Mouse (Mus musculus): ENCODE data around the gene Gm47841.

Gm47841 gene

DNA sequence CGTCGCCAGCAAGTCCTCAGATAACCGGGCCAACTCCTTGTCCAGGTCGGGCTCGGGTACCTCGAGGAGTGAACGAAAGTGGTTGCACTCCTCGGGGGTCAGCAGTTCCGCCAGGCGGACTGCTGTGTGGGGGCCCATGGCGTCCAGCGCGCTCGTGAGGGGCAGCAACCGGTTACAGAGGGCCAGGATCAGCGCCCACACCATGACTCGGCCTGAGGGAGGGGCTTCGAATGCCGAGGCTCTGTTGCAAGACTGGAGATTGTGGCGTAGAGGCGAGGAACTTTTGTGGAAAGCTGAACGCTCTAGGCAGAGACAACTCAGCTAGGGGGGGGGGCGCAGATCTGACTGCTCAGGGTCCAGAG, at the start of gene Gm47841:
TSS of gene Gm47841 (minus strand) at position 204 of the 362 bp plus-strand sequence.
- DNase-seq = no peak

- DNase-seq = no peak
Measured at GRCm38 (mm10) chr15:101095392-101095791, 48.2 kb upstream of the Gm47841 start.

GRCm38 (mm10) chr15:101094979-101095378, 47.8 kb upstream of the Gm47841 start:
- DNase-seq = no peak

GRCm38 (mm10) chr15:101093988-101094387, 46.8 kb upstream of the Gm47841 start:
- DNase-seq = no peak

- DNase-seq = no peak
Measured at GRCm38 (mm10) chr15:101092829-101093648, 45.8 kb upstream of the Gm47841 start.

GRCm38 (mm10) chr15:101092121-101092828, 45.1 kb upstream of the Gm47841 start:
- no peak for DNase-seq

DNA sequence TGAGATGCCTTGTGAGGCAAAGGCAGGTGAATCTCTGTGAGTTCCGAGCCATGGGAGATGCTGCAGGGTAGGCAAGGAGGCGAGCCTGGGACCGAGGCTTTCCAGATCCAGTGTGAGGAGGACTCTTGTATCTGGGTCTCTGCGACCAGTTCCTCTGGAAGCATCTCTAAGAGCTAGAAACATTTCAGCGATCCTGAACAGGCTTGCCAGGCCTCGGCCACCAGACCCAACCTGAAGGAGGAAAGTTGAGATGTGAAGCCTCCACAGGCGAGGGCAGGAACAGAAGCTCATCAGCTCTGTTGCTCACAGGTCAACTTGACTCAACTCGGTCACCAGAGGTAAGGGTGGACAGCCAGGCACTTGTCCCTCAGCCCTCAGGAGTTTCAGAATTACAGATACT, 44.4 kb upstream of the Gm47841 start:
- DNase-seq = no peak

DNA sequence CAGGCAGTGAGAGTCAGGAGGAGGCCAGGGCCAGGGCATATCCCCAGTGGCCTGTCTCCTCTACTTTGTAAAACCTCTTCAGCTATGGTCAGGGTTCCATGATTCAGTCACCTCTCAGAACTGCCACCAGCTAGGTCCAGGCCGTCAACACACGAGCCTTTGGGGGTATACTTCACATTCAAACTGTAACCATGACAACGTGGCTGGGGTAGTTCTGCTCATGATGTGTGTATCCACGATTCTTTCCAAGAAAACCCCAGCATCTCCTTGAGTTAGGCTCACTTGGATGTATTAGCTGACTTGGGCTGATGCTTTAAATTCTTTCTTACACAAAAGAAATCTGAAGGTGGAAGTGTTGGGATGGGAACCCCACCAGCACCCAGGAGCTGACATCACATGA, 41.1 kb upstream of the Gm47841 start:
- no peak for DNase-seq

GRCm38 (mm10) chr15:101086956-101087355, 39.8 kb upstream of the Gm47841 start:
- DNase-seq = no peak

DNA sequence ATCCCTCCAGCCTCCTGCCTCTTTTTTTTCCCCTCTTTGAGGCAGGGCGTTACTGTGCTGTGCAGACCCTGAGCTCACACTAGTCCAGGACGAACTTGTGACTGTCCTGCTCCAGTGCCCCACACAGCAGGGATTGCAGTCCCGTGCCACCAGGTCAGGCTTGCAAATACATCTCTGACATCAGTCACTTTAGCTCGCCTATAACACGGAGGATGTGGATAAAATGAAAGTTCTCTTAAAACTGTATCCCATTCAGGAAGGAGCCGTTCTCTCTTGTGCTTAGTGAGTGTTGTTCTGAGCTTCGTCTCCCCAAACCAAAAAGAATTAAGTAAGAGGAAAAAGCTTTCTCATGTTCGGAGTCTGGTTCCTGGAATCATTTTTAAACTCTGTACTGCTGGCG, 39.3 kb upstream of the Gm47841 start:
- no peak for DNase-seq

DNA sequence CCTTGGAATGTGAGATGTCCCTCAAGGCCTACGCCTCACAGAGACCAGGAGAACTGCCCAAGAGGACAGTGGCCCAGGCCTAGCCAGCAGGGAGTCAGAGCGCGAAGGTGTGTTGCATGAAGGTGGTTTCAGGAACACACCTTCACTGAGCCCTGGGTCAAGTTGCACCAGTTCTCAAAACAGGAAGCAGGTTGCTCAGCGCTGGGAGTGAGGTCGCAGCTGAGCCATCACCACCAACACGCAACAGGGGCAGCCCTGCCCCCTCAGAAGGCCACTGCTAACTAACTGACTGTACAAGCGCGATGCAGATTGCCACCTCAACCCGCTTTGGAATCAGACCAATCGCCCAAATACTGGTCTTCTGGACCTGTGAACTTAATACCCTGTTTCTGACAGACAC, 37.3 kb upstream of the Gm47841 start:
- DNase-seq = no peak

GRCm38 (mm10) chr15:101082236-101082635, 35.0 kb upstream of the Gm47841 start:
- no peak for DNase-seq

- DNase-seq = no peak
Measured at GRCm38 (mm10) chr15:101081035-101081548, 33.9 kb upstream of the Gm47841 start.

DNA sequence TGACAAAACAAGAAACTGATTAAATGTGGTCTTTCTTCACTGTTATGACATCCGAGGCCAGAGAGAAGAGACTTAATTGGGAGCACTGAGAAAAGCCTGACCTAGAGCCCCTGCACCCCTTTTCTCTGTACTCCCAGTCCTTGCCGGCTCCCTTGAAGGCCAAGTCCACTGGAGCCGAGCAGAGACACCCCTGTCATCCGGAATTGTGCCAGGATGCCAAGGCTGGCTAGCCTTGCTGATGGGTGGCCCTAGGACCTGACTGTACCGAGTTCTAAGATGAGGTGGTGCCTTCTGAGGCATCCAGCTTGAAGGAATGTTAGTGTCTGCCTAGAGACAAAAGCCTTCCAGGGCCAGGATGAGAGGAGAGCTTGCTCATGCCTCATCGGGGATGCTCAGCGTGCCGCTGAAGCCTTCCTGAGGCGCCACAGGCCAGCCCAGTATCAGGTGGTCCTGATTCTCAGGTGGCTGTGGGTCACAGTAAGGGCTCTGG, 32.9 kb upstream of the Gm47841 start:
- DNase-seq = no peak

GRCm38 (mm10) chr15:101078731-101079156, 31.5 kb upstream of the Gm47841 start:
- peak; percentile 8 for DNase-seq

GRCm38 (mm10) chr15:101077813-101078730, 30.9 kb upstream of the Gm47841 start, which contains the start of gene Fignl2:
TSS of gene Fignl2 (minus strand) at chr15:101078567.
- DNase-seq = no peak

DNA sequence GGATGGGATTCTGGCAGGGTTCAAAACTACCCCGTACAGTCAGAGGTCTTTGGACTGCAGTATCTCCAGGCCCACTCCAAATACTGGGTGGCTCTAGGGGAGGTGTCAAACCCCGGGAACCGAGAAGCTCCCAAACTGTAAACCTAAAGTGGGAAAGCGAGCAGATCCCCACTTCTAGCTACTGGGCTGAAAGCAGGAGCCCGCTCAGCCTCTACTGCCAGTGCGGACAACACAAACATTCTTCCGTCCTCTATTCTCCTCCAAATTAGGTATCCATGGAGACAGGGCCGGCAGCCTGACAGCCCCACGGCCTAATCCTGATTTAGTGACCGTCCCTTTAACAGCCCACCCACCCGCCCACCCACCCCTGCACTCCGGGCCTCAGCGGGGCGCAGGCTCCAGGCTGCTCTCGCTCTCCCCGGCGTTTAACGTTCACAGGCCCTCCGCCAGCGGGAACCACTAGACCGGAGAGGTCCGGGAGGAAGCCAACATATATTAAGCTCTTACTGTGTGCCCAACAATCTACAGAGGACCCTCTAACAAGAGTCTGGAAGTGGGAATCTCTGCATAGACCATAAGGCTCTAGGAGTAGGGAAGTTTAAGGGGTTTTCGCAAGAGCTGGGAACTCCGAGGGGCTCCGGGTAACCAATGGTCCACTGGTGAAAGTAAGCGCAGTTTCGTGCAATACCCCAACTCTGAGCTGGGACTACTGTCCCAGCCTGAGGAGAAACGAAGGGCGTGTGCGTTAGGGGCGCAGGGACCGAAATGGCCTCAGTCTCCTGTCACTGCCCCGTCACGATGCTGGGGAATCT, 30.0 kb upstream of the Gm47841 start:
- no peak for DNase-seq

DNA sequence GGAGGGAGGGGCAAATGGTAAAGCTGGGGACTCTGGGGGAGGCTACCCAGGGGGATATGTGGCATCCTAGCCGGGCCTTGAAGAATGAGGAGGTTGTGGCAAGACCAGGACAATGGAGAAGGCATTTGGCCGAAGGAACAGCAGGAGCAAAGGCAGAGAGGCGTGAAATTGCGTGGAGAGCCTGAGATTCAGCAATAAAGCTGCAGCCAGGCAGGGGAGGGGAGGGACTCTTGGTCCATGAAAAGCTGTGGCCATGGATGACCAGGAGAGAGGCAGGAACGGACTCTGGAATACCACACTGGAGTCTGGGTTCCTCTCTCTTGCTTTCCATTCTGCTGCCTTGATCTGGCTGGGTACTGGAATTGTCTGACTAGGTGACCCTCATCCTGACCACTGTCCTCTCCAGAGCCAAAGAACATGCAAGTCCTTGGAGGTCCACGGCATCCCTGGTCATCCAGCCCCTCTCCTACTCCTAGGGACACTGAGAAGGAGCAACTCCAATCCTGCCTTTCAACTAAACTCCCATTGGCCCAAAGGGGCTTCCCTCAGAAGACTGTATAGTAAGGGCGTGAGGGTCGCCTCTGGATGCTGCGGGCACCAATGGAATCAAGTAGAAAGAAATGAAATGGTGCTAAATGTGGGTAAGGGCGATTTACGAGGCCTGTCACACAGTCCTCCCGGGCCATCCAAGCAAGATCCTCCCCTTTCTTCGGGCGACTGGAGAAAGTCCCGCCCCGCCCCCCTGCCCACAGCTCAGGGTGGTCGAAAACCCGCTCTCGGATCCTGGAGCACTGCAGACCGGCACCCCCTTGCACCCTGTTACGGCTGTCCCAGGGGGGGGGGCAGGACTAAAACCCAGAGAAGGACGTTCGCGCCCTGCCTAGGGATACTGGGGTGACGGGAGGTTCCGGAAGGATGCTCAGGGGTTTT, 29.1 kb upstream of the Gm47841 start:
- no peak for DNase-seq

GRCm38 (mm10) chr15:101075656-101076055, 28.5 kb upstream of the Gm47841 start:
- no peak for DNase-seq

DNA sequence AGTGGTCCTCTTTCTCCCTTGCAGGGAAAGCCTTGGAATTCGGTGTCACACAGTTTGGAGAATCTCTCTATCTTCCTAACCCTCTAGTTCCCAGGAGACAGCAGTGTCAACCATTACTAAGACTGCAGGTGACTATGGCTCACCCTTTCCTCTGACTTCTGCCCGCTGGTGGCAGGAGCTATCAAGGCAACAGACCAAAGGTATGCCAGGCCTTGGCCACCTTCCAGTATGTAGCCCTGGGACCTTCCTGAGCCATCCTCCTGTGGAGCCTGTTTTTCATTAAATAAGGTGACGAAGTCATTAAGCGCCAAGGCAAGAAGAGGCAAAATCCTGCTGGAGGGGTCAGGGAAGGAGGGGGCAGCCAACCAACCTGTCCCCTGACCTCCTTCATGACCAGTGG, 28.0 kb upstream of the Gm47841 start:
- no peak for DNase-seq

DNA sequence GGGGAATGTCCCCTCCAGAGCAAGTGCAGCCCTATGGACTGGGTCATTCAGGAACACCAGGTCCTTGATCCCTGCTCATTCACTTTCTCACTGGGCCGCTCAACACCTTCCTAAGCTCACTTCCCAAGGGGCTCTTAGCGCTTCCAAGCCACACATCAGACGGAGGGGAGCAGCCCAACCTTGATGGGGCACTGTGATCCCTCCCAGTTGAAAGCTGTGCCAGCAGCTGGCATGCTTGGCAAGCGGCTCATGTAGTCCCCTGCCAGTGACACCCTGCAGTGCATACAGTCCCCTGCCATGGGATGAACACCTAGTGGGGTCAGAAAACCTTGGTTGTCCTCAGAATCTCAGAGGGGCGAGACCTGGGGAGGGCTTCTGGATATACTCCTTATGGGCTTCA, 26.9 kb upstream of the Gm47841 start:
- DNase-seq = no peak

Data from thymus, postnatal 25 days (tissue).